Mouse (Mus musculus): ENCODE results near the gene Syf2. TPM values are rescaled to one million over a fixed set of nuclear protein-coding genes. Genes with fewer than 3 reads are reported as not detected.

The Syf2 gene
- polyA plus RNA-seq, 1 experiment from 2014 or later: 77.6 TPM

DNA sequence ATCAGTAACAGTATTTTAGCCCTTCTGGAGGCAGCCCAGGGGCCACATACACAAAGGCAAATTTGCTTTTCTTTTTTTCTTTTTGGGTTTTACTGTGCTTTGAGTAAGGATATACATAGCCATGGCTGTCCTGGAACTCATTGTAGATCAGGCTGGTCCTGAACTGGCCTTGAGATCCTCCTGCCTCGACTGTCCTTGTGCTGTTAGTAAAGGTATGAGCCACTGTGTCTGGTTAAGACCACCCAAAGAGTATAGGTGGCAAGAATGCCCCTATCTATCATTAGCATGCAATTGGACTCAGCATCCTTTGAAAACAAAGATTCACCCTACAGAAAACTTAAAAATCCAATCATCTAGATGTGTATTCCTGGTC lies 2.2 kb upstream of the Syf2 start:
- no peak overlapping the region for H3K4me2 ChIP-seq (replicated peaks; ENCODE audit: low read depth, low read length)
- no peaks in the 10 kb centered on the region for H3K9me3 ChIP-seq (ENCODE audit: control insufficient read depth, low read length)
- peaks cover 4% of the 10 kb centered on the region; the same call in 1 of the 2 replicates for H3K4me1 ChIP-seq (replicated peaks; ENCODE audit: control insufficient read depth, insufficient read depth, low read length)
- 93% methylated on average over 1 of the region's 1 CpGs for WGBS
- H3K4me3 ChIP-seq (ENCODE audit: low read depth, low read length): no peak overlapping the region
- no peak overlapping the region for H3K27ac ChIP-seq (ENCODE audit: low read depth, low read length)
- ATAC-seq (ENCODE audit: low FRiP score): no peak
- H3K36me3 ChIP-seq (ENCODE audit: control insufficient read depth, insufficient read depth, low read length): peaks cover 4% of the 10 kb centered on the region; the same call in 1 of the 2 replicates
- DNase-seq (ENCODE audit: low spot score): no peak
- no peak overlapping the region for H3K9ac ChIP-seq (ENCODE audit: low read depth, low read length)
- H3K27me3 ChIP-seq (ENCODE audit: control insufficient read depth, insufficient read depth, low read length): no peaks in the 10 kb centered on the region

DNA sequence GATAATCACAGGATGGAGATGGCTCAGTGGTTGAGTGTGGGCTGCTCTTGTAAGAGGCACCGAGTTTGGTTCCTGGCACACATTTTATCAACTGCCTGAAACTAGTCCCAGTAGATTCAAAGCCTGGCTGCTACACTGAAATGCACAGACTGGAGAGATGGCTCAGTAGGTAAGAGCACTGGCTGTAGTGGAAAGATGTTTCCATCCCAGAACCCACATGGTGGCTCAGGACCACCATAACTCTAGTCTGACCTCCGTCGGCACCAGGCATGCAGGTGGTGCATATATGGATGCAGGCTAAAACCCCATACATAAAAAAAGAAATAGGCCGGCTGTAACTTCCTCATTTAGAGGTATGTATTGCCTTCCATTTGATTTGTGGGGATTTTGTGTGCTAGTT lies 1.2 kb upstream of the Syf2 start:
- 89% methylated on average over 4 of the region's 4 CpGs for WGBS
- peaks cover 7% of the 10 kb centered on the region for H3K36me3 ChIP-seq (ENCODE audit: control insufficient read depth, insufficient read depth, low read length)
- no peaks in the 10 kb centered on the region for H3K27me3 ChIP-seq (ENCODE audit: control insufficient read depth, insufficient read depth, low read length)
- H3K27ac ChIP-seq (ENCODE audit: low read depth, low read length): no peak overlapping the region
- H3K9ac ChIP-seq (ENCODE audit: low read depth, low read length): no peak overlapping the region
- H3K9me3 ChIP-seq (ENCODE audit: control insufficient read depth, low read length): no peaks in the 10 kb centered on the region
- no peak overlapping the region for H3K4me3 ChIP-seq (ENCODE audit: low read depth, low read length)
- H3K4me1 ChIP-seq (replicated peaks; ENCODE audit: control insufficient read depth, insufficient read depth, low read length): peaks cover 4% of the 10 kb centered on the region; the same call in 1 of the 2 replicates
- H3K4me2 ChIP-seq (replicated peaks; ENCODE audit: low read depth, low read length): no peak overlapping the region
- no peak for ATAC-seq (ENCODE audit: low FRiP score)
- no peak for DNase-seq (ENCODE audit: low spot score)

DNA sequence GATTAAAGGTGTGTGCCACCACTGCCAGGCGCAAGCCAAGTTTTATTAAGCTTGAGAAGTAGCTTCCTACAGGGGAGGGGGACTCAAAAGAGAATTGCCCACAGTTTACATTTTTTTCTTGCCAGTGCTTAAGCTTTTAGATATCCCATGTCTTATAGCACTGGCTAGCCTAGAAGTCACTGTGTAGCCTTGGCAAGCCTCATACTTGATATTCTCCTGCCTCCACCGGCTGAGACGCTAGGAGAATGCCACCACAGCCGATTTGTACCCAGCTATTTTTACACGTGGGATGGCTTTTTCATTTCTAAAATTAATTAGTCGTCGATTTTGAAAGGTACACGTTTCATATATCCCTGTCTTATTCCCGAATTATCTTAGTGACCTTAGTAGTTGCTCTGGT lies 508 bp upstream of the Syf2 start:
- Histone ChIP-seq H3K9me3 (ENCODE audit: control insufficient read depth, low read length) (no peaks in the 10 kb centered on the region), H3K9ac (ENCODE audit: low read depth, low read length) (peak overlapping the region; percentile 5; the same call in 1 of the 2 replicates), H3K4me1 (replicated peaks; ENCODE audit: control insufficient read depth, insufficient read depth, low read length) (peaks cover 4% of the 10 kb centered on the region; the same call in 1 of the 2 replicates), H3K4me2 (replicated peaks; ENCODE audit: low read depth, low read length) (peak overlapping the region; percentile 45), H3K27ac (ENCODE audit: low read depth, low read length) (no peak overlapping the region), H3K36me3 (ENCODE audit: control insufficient read depth, insufficient read depth, low read length) (peaks cover 7% of the 10 kb centered on the region), H3K27me3 (ENCODE audit: control insufficient read depth, insufficient read depth, low read length) (no peaks in the 10 kb centered on the region), H3K4me3 (ENCODE audit: low read depth, low read length) (peak overlapping the region; percentile 97)
- DNase-seq (ENCODE audit: low spot score) (no peak), ATAC-seq (ENCODE audit: low FRiP score) (no peak)
- 31% methylated on average over 9 of the region's 9 CpGs for WGBS

DNA sequence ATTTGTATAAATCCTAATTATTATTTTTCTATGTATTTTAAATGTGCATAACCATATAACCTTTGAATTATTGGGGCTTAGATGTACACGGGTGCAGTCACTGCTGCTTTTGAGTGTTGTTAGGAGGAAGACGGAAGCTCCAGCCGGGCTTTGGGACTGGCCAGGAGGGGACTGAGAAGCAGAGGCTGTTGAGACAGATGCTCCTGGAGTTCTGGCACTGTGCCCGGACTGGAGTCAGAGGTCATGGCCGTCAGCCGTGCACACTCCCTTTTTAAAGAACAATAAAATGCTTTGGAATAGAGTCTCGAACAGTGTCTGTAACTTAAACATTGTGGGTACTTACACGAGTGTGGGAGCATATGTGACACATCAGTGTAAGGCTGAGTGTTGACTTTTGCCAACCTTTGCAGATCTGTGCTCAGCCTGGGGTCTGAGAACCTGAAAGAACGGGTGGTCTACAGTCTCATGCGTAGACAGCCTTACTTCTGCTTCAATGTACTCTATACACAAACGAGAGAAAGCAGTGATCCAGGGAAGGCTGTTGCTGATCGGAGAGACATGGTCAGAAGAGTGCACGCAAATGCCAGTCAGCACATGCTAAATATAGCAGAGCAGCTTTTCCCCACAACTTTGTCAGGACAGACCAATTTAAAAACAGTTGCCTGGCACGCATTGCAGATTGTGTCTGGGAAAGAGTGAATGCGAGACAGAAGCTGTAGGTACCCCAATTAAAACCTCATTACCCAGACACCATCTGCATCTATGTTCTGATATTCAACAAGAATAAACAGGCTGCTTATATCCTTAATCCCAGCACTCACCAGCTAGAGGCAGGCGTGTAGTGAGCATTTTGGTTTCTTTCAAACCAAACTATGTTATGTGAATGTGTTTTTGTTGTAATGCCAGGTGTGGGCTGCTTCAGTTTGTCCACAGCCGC lies 6.8 kb downstream of the Syf2 start:
- no peaks in the 10 kb centered on the region for H3K9me3 ChIP-seq (ENCODE audit: control insufficient read depth, low read length)
- WGBS: 76% methylated on average over 17 of the region's 17 CpGs
- H3K36me3 ChIP-seq (ENCODE audit: control insufficient read depth, insufficient read depth, low read length): peaks cover 6% of the 10 kb centered on the region; the same call in 1 of the 2 replicates
- no peaks in the 10 kb centered on the region for H3K27me3 ChIP-seq (ENCODE audit: control insufficient read depth, insufficient read depth, low read length)
- ATAC-seq (ENCODE audit: low FRiP score): no peak
- DNase-seq (ENCODE audit: low spot score): peak; percentile 30
- H3K27ac ChIP-seq (ENCODE audit: low read depth, low read length): no peak overlapping the region
- H3K4me1 ChIP-seq (replicated peaks; ENCODE audit: control insufficient read depth, insufficient read depth, low read length): no peaks in the 10 kb centered on the region
- H3K4me2 ChIP-seq (replicated peaks; ENCODE audit: low read depth, low read length): no peak overlapping the region
- no peak overlapping the region for H3K9ac ChIP-seq (ENCODE audit: low read depth, low read length)
- H3K4me3 ChIP-seq (ENCODE audit: low read depth, low read length): no peak overlapping the region

DNA sequence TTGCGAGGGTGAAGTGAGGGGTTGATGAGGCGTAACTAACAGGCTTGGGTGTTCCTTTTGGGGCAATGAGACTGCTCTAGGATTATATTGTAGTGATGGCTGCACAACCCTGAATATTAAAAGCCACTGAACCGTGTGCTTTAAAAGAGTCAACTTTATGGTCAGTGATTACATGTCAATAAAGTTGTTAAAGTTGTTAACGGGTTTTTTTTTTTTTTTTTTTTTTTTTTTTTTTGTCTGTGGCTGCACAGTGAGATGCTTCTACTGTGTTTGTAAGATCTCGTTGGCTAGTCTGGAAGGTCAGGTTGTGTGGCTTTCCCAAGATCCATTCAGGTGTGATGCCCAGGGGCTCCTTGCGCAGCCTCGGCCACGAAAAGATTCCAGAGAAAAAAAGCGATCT lies 9.2 kb downstream of the Syf2 start:
- H3K9ac ChIP-seq (ENCODE audit: low read depth, low read length): no peak overlapping the region
- H3K4me2 ChIP-seq (replicated peaks; ENCODE audit: low read depth, low read length): no peak overlapping the region
- H3K27me3 ChIP-seq (ENCODE audit: control insufficient read depth, insufficient read depth, low read length): peaks cover under 1% of the 10 kb centered on the region
- no peak overlapping the region for H3K27ac ChIP-seq (ENCODE audit: low read depth, low read length)
- H3K4me1 ChIP-seq (replicated peaks; ENCODE audit: control insufficient read depth, insufficient read depth, low read length): no peaks in the 10 kb centered on the region
- WGBS: 60% methylated on average over 9 of the region's 9 CpGs
- DNase-seq (ENCODE audit: low spot score) (no peak), ATAC-seq (ENCODE audit: low FRiP score) (no peak)
- H3K9me3 ChIP-seq (ENCODE audit: control insufficient read depth, low read length): no peaks in the 10 kb centered on the region
- H3K36me3 ChIP-seq (ENCODE audit: control insufficient read depth, insufficient read depth, low read length): peaks cover 3% of the 10 kb centered on the region; the same call in 1 of the 2 replicates
- H3K4me3 ChIP-seq (ENCODE audit: low read depth, low read length): no peak overlapping the region

DNA sequence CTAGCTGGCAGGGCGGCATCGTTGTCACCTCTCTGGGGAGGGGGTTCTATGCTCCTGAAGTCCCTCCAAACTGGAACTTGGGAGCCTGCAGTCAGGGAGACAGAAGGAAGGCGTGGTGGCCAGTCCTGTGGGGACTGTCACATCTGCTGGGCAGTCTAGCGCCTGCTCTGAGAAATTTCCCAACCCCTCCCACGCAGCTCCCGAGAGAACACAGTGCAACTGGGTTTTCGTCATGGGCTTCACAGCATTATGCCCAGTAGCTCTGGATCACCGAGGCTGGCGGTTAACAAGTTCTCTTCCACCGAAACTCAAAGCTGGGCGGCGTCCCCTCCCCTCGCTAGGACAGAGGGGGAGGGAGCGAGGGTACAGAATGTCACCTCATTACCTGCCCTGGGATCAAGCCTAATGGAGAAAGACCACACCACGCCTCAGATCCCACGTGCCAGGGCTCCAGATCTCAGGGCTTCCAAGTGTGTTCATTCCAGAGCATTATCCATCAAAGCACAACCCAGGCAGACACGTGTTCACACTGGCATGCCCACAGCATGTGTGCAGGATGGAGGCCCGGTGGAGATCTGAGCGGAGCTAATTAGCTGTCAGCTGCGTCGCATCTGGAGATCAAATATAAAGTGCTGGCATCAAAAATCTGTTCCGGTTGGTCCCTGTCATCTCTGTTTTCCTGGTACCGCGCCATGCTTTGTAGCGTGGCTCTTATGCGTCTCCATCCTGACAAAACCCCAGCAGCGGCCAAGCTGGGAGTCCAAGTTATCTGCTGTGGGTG lies 13.2 kb downstream of the Syf2 start:
- Histone ChIP-seq H3K27me3 (ENCODE audit: control insufficient read depth, insufficient read depth, low read length) (peaks cover 2% of the 10 kb centered on the region), H3K4me3 (ENCODE audit: low read depth, low read length) (no peak overlapping the region), H3K4me1 (replicated peaks; ENCODE audit: control insufficient read depth, insufficient read depth, low read length) (no peaks in the 10 kb centered on the region), H3K9me3 (ENCODE audit: control insufficient read depth, low read length) (no peaks in the 10 kb centered on the region), H3K9ac (ENCODE audit: low read depth, low read length) (no peak overlapping the region), H3K27ac (ENCODE audit: low read depth, low read length) (no peak overlapping the region), H3K36me3 (ENCODE audit: control insufficient read depth, insufficient read depth, low read length) (no peaks in the 10 kb centered on the region), H3K4me2 (replicated peaks; ENCODE audit: low read depth, low read length) (no peak overlapping the region)
- DNase-seq (ENCODE audit: low spot score): no peak
- ATAC-seq (ENCODE audit: low FRiP score): no peak
- 56% methylated on average over 27 of the region's 27 CpGs for WGBS

DNA sequence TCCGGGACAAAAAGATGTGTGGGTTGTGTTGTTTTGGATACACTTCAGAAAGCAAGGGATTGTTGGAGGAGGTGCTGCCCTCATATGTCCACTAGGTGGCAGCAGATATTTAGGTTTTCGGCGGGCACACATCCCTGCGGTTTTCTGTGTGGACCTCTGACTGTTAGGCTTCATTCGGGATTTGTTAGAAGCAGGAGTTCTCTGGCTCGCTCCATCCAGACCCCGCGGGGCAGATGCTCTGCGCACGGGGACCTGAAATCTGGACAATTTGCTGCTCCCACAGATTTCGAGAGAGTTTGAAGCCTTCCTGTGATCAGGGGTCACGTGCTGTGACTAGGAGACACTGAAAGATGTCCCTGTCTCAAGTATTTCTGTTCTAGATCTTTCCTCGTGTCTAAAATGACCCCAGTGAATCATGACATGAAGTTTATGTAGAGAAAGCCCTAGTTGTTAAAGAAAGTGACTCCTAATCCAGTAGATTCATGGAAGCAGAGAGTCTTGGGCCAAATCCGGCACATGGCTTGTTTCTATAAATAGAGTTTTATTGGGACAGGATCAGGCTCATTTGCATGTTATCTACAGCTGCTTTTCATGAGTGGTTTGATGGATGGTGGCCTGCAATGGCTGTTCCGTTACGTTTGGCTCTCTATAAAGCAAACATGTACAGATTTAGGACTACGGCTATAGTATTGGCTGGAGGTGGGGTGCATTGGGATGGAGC lies 15.5 kb downstream of the Syf2 start:
- no peak overlapping the region for H3K27ac ChIP-seq (ENCODE audit: low read depth, low read length)
- no peaks in the 10 kb centered on the region for H3K4me1 ChIP-seq (replicated peaks; ENCODE audit: control insufficient read depth, insufficient read depth, low read length)
- peak; percentile 84 for DNase-seq (ENCODE audit: low spot score)
- H3K4me3 ChIP-seq (ENCODE audit: low read depth, low read length): no peak overlapping the region
- H3K9ac ChIP-seq (ENCODE audit: low read depth, low read length): no peak overlapping the region
- ATAC-seq (ENCODE audit: low FRiP score): no peak
- H3K9me3 ChIP-seq (ENCODE audit: control insufficient read depth, low read length): no peaks in the 10 kb centered on the region
- peaks cover 2% of the 10 kb centered on the region for H3K27me3 ChIP-seq (ENCODE audit: control insufficient read depth, insufficient read depth, low read length)
- no peaks in the 10 kb centered on the region for H3K36me3 ChIP-seq (ENCODE audit: control insufficient read depth, insufficient read depth, low read length)
- 20% methylated on average over 17 of the region's 17 CpGs for WGBS
- peak overlapping the region; percentile 29 for H3K4me2 ChIP-seq (replicated peaks; ENCODE audit: low read depth, low read length)

DNA sequence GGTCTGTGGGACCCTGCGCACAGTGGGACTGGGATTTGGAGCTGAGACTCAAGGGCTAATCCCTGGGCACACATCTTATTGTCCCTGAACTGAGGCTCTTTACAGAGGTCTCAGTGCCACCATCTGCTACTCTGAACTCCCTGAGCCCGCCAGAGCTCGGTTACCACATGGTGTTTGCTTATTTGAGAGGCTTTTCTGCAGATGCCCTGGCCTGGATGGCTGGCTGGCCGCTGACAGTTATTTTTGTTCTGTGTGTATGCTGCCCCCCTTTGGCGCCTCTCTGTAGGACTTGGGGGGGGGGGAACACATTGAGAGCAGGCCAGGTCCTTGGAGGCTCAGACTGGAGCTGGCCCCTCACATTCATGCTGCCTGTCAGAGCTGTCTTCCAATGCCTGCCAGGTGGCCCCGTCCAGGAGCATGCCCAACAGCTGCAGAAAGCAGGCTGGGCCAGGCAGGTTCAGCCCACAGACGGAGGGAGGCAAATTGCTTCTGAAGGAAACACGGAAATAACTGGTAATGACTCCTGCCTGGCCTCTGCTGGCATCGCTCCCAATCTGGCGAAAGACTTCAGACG lies 19.9 kb downstream of the Syf2 start:
- peak; percentile 57 for DNase-seq (ENCODE audit: low spot score)
- Histone ChIP-seq H3K36me3 (ENCODE audit: control insufficient read depth, insufficient read depth, low read length) (no peaks in the 10 kb centered on the region), H3K4me2 (replicated peaks; ENCODE audit: low read depth, low read length) (no peak overlapping the region), H3K27ac (ENCODE audit: low read depth, low read length) (0 out of 2 replicates have a peak overlapping the region, but pooled peaks have one; percentile 17), H3K4me3 (ENCODE audit: low read depth, low read length) (no peak overlapping the region), H3K4me1 (replicated peaks; ENCODE audit: control insufficient read depth, insufficient read depth, low read length) (0 out of 2 replicates have a peak, but pooled peaks cover 2% of the 10 kb centered on the region), H3K9ac (ENCODE audit: low read depth, low read length) (no peak overlapping the region), H3K27me3 (ENCODE audit: control insufficient read depth, insufficient read depth, low read length) (no peaks in the 10 kb centered on the region; the same call in 1 of the 2 replicates), H3K9me3 (ENCODE audit: control insufficient read depth, low read length) (no peaks in the 10 kb centered on the region)
- peak; percentile 47; the same call in 1 of the 2 replicates for ATAC-seq (ENCODE audit: low FRiP score)
- 36% methylated on average over 11 of the region's 11 CpGs for WGBS
